Mouse (Mus musculus): Measurements from ENCODE around the gene Gzf1. TPM values are rescaled to one million over a fixed set of nuclear protein-coding genes. Genes with fewer than 3 reads are reported as not detected.
A peak's percentile ranks its signal among the peaks of the same experiment; 100 is the strongest.

The Gzf1 gene
- 13.9 and 16.3 TPM in 2 replicates for polyA plus RNA-seq (2015; fragmentation: Nextera tagmentation; extraction: Ambion mirVana)

- Histone ChIP-seq H3K4me3 (peak within 1 kb of the TSS; percentile 77), H3K4me1 (replicated peaks) (peaks cover 46% of the 10 kb centered on the region), H3K9ac (peak within 1 kb of the TSS; percentile 84), H3K27me3 (no peaks in the 10 kb centered on the region), H3K27ac (replicated peaks) (peak within 1 kb of the TSS; percentile 86), H3K9me3 (no peaks in the 10 kb centered on the region), H3K36me3 (peaks cover 29% of the 10 kb centered on the region), H3K4me2 (peak within 1 kb of the TSS; percentile 88)
- ATAC-seq (ENCODE audit: low FRiP score, low read depth), result peak; percentile 95
- WGBS, result under 1% methylated on average over 39 of the region's 39 CpGs
These were observed at the start of gene Gzf1 for GRCm38 (mm10) chr2:148680775-148681291. Gene Gzf1, plus strand, starts transcription at chr2:148681023.

- WGBS, result 89% methylated on average over 3 of the region's 3 CpGs
- no peak for ATAC-seq (ENCODE audit: low FRiP score, low read depth)
- H3K4me3 ChIP-seq, result no peak overlapping the region
These were observed 49.2 kb upstream of the Gzf1 start for GRCm38 (mm10) chr2:148631602-148632001.

GRCm38 (mm10) chr2:148634466-148634865, 46.4 kb upstream of the Gzf1 start:
- H3K27ac ChIP-seq (replicated peaks), result no peak overlapping the region
- H3K4me2 ChIP-seq, result no peak overlapping the region
- WGBS, result 90% methylated on average over 4 of the region's 4 CpGs
- H3K27me3 ChIP-seq, result no peaks in the 10 kb centered on the region
- no peaks in the 10 kb centered on the region for H3K9me3 ChIP-seq
- no peaks in the 10 kb centered on the region for H3K4me1 ChIP-seq (replicated peaks)
- no peak overlapping the region for H3K9ac ChIP-seq
- H3K36me3 ChIP-seq, result no peaks in the 10 kb centered on the region
- no peak overlapping the region for H3K4me3 ChIP-seq
- ATAC-seq (ENCODE audit: low FRiP score, low read depth), result no peak

More at GRCm38 (mm10) chr2:148631602-148632001, 49.2 kb upstream of the Gzf1 start:
- H3K9me3 ChIP-seq, result no peaks in the 10 kb centered on the region
- no peaks in the 10 kb centered on the region for H3K4me1 ChIP-seq (replicated peaks)
- no peaks in the 10 kb centered on the region for H3K36me3 ChIP-seq
- no peak overlapping the region for H3K4me2 ChIP-seq
- H3K27me3 ChIP-seq, result no peaks in the 10 kb centered on the region
- no peak overlapping the region for H3K27ac ChIP-seq (replicated peaks)
- no peak overlapping the region for H3K9ac ChIP-seq

- Histone ChIP-seq H3K4me2 (no peak overlapping the region), H3K4me3 (no peak overlapping the region), H3K36me3 (no peaks in the 10 kb centered on the region), H3K9me3 (no peaks in the 10 kb centered on the region), H3K27me3 (no peaks in the 10 kb centered on the region), H3K9ac (no peak overlapping the region), H3K27ac (replicated peaks) (no peak overlapping the region), H3K4me1 (replicated peaks) (no peaks in the 10 kb centered on the region)
- WGBS, result 71% methylated on average over 1 of the region's 1 CpGs
- ATAC-seq (ENCODE audit: low FRiP score, low read depth), result no peak
These were observed 38.0 kb upstream of the Gzf1 start for GRCm38 (mm10) chr2:148642610-148643370.

DNA sequence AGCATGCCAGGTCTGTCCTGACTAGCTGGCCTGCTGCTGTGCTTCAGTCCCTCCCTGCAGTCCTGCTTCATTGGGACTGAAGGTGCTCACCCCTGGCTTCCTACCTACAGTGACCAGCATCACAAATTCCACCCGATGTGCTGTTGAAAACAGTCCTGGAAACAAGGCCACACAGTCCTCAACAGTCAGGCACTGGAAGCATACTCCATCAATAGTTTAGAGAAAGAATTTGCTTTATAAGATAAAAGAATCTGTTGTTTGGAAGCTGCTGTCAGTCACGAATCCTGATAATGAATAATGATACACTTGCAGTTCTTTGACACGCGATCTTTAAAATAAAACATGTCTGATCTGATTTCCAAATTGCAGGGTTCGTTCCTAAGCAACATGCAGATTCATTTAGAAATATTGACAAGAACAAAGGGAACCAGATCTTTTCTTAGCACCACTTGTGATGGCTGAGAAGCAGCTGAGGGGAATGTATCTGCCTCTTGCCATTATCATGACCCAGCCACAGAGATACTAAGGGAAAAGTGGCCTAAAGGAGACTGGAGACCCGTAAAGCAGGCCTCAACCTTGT, 36.3 kb upstream of the Gzf1 start:
- 71% methylated on average over 6 of the region's 6 CpGs for WGBS
- no peak overlapping the region for H3K27ac ChIP-seq (replicated peaks)
- H3K27me3 ChIP-seq, result no peaks in the 10 kb centered on the region
- no peaks in the 10 kb centered on the region for H3K4me1 ChIP-seq (replicated peaks)
- no peak overlapping the region for H3K4me3 ChIP-seq
- H3K9me3 ChIP-seq, result no peaks in the 10 kb centered on the region
- no peak overlapping the region for H3K9ac ChIP-seq
- no peaks in the 10 kb centered on the region for H3K36me3 ChIP-seq
- no peak overlapping the region for H3K4me2 ChIP-seq
- ATAC-seq (ENCODE audit: low FRiP score, low read depth), result no peak

DNA sequence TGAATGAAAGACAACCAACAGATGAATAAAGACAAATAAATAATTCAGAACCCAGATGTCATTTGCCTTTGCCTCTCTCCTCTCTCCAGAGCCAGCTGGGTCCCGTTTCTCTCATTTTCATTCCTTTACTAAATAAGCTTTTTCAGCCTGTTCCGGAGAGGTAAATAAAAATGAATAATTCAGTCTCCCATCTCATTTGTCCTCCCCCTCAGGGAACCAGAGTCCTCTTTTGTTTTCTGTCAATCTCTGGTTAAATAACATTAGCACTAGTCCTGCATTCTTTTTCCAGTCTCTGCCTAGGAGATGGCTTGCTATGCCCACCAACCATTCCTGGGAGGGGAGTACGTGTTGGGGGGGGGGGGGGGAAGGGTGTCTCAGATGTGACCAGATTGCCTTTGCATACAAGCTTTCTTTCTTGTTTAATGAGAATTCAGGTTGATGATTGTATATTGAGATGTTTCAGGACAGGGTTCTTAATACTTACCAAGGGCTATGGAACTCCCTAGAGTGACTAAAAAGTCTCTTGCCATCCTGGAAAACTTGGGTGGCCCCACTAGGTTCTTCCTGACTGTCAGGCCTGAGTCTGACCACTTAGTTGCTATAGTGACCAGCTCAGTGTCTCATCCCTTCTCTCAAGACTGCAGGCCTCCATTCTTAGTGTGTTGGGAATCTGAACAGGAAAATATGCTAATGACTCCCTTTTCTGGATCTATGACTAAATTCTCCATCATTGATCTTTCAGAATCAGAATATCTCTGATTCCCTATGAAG, 30.1 kb upstream of the Gzf1 start:
- H3K9ac ChIP-seq, result no peak overlapping the region
- H3K4me2 ChIP-seq, result no peak overlapping the region
- WGBS, result 8% methylated on average over 3 of the region's 3 CpGs
- H3K27ac ChIP-seq (replicated peaks), result 0 out of 2 replicates have a peak overlapping the region, but pooled peaks have one; percentile 25
- no peaks in the 10 kb centered on the region for H3K36me3 ChIP-seq
- H3K9me3 ChIP-seq, result no peaks in the 10 kb centered on the region
- 0 out of 2 replicates have a peak, but pooled peaks cover 4% of the 10 kb centered on the region for H3K4me1 ChIP-seq (replicated peaks)
- ATAC-seq (ENCODE audit: low FRiP score, low read depth), result peak; percentile 59; the same call in 1 of the 2 replicates
- no peak overlapping the region for H3K4me3 ChIP-seq
- no peaks in the 10 kb centered on the region for H3K27me3 ChIP-seq

GRCm38 (mm10) chr2:148654961-148655360, 25.9 kb upstream of the Gzf1 start:
- Histone ChIP-seq H3K4me2 (no peak overlapping the region), H3K9ac (no peak overlapping the region), H3K27me3 (no peaks in the 10 kb centered on the region), H3K4me3 (no peak overlapping the region), H3K27ac (replicated peaks) (no peak overlapping the region), H3K9me3 (no peaks in the 10 kb centered on the region), H3K36me3 (no peaks in the 10 kb centered on the region), H3K4me1 (replicated peaks) (0 out of 2 replicates have a peak, but pooled peaks cover 4% of the 10 kb centered on the region)
- 4% methylated on average over 3 of the region's 3 CpGs for WGBS
- ATAC-seq (ENCODE audit: low FRiP score, low read depth), result peak; percentile 84

GRCm38 (mm10) chr2:148663458-148663857, 17.4 kb upstream of the Gzf1 start:
- Histone ChIP-seq H3K27me3 (no peaks in the 10 kb centered on the region), H3K9me3 (no peaks in the 10 kb centered on the region), H3K27ac (replicated peaks) (no peak overlapping the region), H3K4me3 (no peak overlapping the region), H3K36me3 (no peaks in the 10 kb centered on the region), H3K9ac (no peak overlapping the region), H3K4me2 (no peak overlapping the region), H3K4me1 (replicated peaks) (no peaks in the 10 kb centered on the region)
- ATAC-seq (ENCODE audit: low FRiP score, low read depth), result no peak
- 98% methylated on average over 1 of the region's 1 CpGs for WGBS

- peak within 1 kb of the TSS; percentile 76 for H3K4me3 ChIP-seq
- H3K36me3 ChIP-seq, result peaks cover 16% of the 10 kb centered on the region
- no peaks in the 10 kb centered on the region for H3K27me3 ChIP-seq
- peak within 1 kb of the TSS; percentile 91 for H3K4me2 ChIP-seq
- peak within 1 kb of the TSS; percentile 72 for H3K9ac ChIP-seq
- no peaks in the 10 kb centered on the region for H3K9me3 ChIP-seq
- peaks cover 28% of the 10 kb centered on the region for H3K4me1 ChIP-seq (replicated peaks)
- WGBS, result under 1% methylated on average over 58 of the region's 58 CpGs
- ATAC-seq (ENCODE audit: low FRiP score, low read depth), result peak; percentile 100
- H3K27ac ChIP-seq (replicated peaks), result peak within 1 kb of the TSS; percentile 85
These were observed 8.4 kb upstream of the Gzf1 start, which contains the start of gene Nxt1 for GRCm38 (mm10) chr2:148672199-148673096. Gene Nxt1, plus strand, starts transcription at chr2:148672601.

GRCm38 (mm10) chr2:148677801-148678200, 3.0 kb upstream of the Gzf1 start:
- Histone ChIP-seq H3K9me3 (no peaks in the 10 kb centered on the region), H3K9ac (peak overlapping the region; percentile 48), H3K27ac (replicated peaks) (peak overlapping the region; percentile 75), H3K27me3 (no peaks in the 10 kb centered on the region), H3K36me3 (peaks cover 16% of the 10 kb centered on the region), H3K4me2 (peak overlapping the region; percentile 62), H3K4me3 (peak overlapping the region; percentile 44), H3K4me1 (replicated peaks) (peaks cover 61% of the 10 kb centered on the region)
- 4% methylated on average over 26 of the region's 26 CpGs for WGBS
- ATAC-seq (ENCODE audit: low FRiP score, low read depth), result peak; percentile 35

- Histone ChIP-seq H3K4me3 (peak overlapping the region; percentile 3; the same call in 1 of the 2 replicates), H3K4me1 (replicated peaks) (peaks cover 47% of the 10 kb centered on the region), H3K4me2 (peak overlapping the region; percentile 88), H3K9ac (no peak overlapping the region), H3K36me3 (peaks cover 24% of the 10 kb centered on the region), H3K27ac (replicated peaks) (peak overlapping the region; percentile 86), H3K9me3 (no peaks in the 10 kb centered on the region), H3K27me3 (no peaks in the 10 kb centered on the region)
- no peak for ATAC-seq (ENCODE audit: low FRiP score, low read depth)
- under 1% methylated on average over 9 of the region's 9 CpGs for WGBS
These were observed 1.5 kb upstream of the Gzf1 start for GRCm38 (mm10) chr2:148679346-148679745.

All from hindbrain, embryonic 15.5 days (tissue).